Mouse (Mus musculus) adrenal gland, postnatal 25 days (tissue): ENCODE measurements around the gene Prpf4. TPM values are rescaled to one million over a fixed set of nuclear protein-coding genes. Genes with fewer than 3 reads are reported as not detected.
A peak's percentile ranks its signal among the peaks of the same experiment; 100 is the strongest.

ENCODE experiments used
- DNase-seq: peaks from one replicate; pipeline ENCODE4 v3.0.0; 2021; ENCODE audit warnings: mixed read lengths
- total RNA-seq: library from RNA; stranded (reverse); gene quantifications from 2 replicates; pipeline ENCODE4 v1.2.3, GENCODE M21; 2021

Gene Prpf4
- total RNA-seq, 1 experiment from 2014 or later, result 28.4 TPM

DNA sequence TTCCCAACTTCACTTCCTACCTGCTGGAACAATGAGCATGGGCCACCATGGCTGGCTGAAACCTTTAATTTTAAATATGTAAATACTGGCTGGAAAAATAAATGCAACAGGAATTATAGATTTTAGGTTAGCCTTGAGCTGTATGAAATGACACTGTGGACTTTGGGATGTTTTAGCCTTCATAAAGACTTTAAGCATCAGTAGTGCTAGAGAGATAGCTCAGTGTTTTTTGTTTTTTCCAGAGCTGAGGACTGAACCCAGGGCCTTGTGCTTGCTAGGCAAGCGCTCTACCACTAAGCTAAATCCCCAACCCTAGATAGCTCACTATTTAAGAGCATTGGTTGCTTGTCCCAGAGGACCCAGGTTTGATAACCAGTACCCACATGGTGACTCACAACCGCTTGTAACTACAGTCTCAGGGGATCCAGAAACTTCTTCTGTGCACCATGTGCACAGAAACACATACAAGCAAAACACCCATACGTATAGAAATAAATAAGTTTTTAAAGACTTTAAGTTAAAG lies 28.7 kb downstream of the Prpf4 start:
- no peak for DNase-seq

DNA sequence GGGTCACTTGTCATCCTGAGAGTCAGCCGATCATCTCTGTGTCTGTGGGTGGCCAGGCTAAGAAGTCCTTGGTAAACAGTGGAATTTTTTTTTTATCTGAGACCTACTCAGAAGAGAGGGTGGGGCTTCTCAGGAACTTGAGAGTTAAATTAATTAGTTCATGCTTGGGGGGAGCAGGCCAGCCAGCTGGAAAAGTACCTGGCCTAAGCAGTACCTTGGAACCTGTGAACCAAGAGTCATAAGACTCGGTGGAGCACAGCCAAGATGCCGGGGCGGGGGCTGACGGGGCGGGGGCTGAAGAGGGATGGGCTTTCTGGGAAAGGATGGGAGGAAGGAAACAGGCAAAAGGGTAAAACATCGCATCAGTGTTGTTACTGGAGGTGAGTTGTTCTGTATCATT lies 29.3 kb downstream of the Prpf4 start:
- DNase-seq, result no peak

DNA sequence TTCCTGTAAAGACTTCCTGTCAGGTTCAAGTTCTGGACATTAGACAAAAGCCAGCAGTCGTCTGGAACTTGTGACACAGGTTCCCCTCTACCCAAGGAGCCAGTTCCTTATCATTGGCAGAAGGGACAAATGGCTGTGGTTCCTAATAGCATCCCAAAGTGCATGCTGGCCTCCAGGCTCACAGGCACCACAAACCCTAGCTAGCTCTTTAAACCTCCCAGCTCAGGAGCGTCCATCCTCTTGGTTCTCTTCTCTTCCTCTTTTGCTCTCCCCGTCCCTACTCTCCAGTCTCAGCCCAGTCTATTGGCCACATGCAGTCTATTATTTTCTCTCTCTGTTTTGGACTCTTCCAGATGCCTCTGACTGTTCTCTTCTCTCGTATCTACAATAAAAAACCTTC lies 31.2 kb downstream of the Prpf4 start:
- DNase-seq, result no peak

DNA sequence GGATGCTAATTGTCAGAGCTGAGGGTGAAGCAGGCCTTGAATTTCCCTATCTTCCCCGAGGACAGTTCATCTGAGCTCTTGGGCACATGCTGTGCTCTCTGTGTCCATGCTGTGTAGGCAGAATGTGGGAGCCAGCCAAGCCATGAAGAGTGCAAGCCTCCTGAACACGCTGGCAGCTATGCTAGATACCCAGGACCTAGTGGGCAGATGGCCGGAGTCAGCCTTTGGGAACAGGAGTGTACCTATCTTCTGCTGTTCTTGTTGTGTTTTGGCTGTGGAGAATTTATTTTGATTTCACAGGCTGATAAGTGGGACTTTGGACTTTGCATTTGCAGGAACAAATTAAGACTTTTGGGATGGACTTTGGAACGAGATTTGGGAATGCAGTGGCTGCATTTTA lies 31.9 kb downstream of the Prpf4 start:
- no peak for DNase-seq

DNA sequence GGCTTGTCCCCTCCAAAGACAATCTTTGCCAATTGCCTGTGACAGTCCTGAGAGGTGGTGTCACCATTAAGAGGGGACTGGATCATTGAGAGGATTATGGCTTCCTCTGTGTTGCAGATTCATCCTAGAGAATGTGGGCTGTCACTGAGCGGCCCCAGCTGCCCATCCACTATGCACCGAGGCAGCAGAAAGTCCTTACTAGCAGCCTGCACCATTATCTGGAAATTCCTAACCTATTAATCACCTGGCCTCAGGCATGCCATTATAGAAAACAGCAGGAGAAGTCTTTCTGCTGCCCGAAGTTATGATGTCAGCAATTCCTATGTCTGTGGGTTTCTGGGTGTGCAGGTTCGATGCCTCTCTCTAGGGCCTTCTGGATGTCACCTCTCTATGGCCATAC lies 32.4 kb downstream of the Prpf4 start:
- no peak for DNase-seq

DNA sequence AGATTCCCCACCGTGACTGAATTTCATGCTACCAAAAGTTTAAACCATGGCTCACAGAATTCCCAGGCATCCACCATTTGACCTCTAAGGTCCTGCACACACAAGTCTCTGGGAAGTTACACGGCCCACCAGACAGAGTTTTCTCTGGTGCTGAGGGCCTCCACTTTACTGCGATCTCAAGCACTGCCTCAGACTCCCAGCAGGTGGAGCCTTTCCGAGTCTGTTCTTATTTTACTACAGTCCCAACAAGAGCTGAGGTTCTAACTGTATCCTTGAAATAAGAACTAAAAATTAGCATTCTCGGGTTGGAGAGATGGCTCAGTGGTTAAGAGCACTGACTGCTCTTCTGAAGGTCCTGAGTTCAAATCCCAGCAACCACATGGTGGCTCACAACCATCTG lies 46.4 kb downstream of the Prpf4 start:
- DNase-seq, result no peak

DNA sequence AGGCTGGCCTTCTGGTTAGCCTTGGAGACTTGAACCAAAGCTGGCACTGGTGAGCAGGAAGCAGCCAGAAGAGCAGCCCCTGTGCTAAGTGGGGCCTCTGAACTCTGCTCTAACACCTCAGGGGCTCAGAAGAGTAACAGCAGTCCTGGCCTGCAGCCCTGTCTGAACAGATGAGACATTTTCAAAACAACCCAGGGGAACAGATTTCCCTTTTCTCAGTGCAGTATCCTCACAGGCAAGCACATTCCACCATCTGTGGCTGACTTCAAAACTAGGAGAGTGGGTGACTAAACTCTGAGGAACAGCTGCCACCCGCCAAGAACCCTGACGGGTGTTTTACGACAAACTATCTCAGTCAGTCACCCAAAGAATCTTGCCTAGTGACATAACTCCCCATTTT lies 50.5 kb downstream of the Prpf4 start:
- no peak for DNase-seq

DNA sequence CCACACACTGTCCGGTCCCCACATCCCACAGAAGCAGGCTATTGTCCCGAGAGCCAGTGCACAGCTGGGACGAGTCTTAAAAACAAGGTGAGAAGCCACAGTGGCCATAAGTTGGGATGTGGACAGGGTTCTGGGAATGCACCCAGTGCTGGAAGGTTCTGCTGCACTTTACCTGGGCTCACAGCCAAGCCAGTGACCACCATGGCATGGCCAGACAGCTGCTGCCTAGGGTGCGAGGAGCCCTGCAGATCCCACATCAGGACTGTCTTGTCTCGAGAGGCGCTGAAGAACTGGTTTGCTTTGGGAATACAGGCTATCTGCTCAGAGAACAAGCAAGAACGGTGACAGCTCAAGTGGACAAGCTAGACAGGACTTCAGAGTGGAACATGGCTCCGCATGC lies 51.8 kb downstream of the Prpf4 start:
- DNase-seq, result no peak

- no peak for DNase-seq
Observed at GRCm38 (mm10) chr4:62463124-62463523, 54.5 kb downstream of the Prpf4 start.

- DNase-seq, result no peak
Observed at GRCm38 (mm10) chr4:62468158-62468557, 59.6 kb downstream of the Prpf4 start.

DNA sequence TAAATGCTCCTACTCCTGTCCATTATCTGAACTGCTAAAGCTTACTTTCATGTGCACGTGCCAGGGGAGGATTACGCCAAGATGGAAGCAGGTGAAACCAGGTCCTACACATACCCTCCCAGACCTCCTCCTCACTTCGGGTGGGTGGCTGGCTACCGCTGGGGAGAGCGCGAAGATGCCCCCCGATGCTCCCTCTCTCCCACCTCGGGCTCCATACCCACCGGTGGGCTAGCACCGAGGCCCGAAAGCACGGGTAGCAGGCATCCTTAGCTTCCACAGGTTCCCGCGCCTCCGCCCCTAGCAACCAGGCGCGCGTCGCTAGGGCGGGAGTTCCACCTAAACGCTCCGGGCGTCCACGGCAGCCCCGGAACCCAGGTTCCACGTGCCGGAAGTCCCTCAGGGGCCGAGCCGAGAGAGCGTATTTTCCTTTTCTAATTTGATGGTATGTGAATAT lies 62.0 kb downstream of the Prpf4 start, which contains the start of gene Wdr31:
Wdr31 (minus strand) TSS at position 299 of the 454 bp plus-strand sequence.
- peak; percentile 81 for DNase-seq

- DNase-seq, result no peak
Observed at GRCm38 (mm10) chr4:62472071-62472470, 63.5 kb downstream of the Prpf4 start.

GRCm38 (mm10) chr4:62475131-62475530 lies 66.5 kb downstream of the Prpf4 start:
- no peak for DNase-seq

DNA sequence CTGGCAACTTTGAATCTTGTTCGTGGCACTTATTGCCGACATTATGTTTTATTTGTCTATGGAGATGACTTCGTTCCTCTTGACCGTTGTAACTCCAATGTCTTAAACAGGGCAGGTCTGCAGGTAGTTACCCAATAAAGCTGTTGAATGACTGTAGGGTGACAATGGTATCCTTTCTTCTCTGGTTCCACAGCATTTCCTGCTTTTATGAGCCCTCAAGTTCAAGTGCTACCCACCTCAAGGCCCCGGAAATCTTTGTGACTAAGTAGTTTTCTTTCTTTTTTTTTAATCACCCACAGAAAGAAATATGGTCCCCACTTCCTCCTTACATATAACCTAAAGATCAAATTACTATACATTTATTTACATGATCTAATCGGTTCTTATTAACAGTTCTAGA lies 67.2 kb downstream of the Prpf4 start:
- DNase-seq, result no peak

Other genes with a start within 250 kb of the Prpf4 start
- gene Zfp37, start 177.8 kb upstream of the Prpf4 start, total RNA-seq, result 3.8 and 5.2 TPM in 2 replicates
- gene Slc31a2, start 146.2 kb upstream of the Prpf4 start, total RNA-seq, result 27.7 and 30.6 TPM in 2 replicates
- 34.9 and 42.5 TPM in 2 replicates for gene Fkbp15, start 48.2 kb upstream of the Prpf4 start, total RNA-seq
- gene Slc31a1, start 48.1 kb upstream of the Prpf4 start, total RNA-seq, result 50.7 and 51.4 TPM in 2 replicates
- 70.4 and 85.8 TPM in 2 replicates for gene Cdc26, start 155 bp upstream of the Prpf4 start, total RNA-seq
- gene Rnf183, start 26.5 kb downstream of the Prpf4 start, total RNA-seq, result not detected in 2 replicates
- 2.4 and 3.0 TPM in 2 replicates for gene Wdr31, start 62.1 kb downstream of the Prpf4 start, total RNA-seq
- 2.4 and 3.5 TPM in 2 replicates for gene Bspry, start 71.3 kb downstream of the Prpf4 start, total RNA-seq
- 10.2 and 14.6 TPM in 2 replicates for gene Hdhd3, start 94.7 kb downstream of the Prpf4 start, total RNA-seq
- 78.1 and 97.7 TPM in 2 replicates for gene Alad, start 111.1 kb downstream of the Prpf4 start, total RNA-seq
- 49.0 and 52.2 TPM in 2 replicates for gene Pole3, start 116.3 kb downstream of the Prpf4 start, total RNA-seq
- gene 4933430I17Rik, start 116.6 kb downstream of the Prpf4 start, total RNA-seq, result 0.64 TPM in 1 of 2 replicates, not detected in the other
- 31.5 TPM in 2 replicates for gene Rgs3, start 151.1 kb downstream of the Prpf4 start, total RNA-seq